Mouse (Mus musculus): ENCODE results near the gene Gm10306. TPM values are rescaled to one million over a fixed set of nuclear protein-coding genes. Genes with fewer than 3 reads are reported as not detected.

Gene Gm10306
- 0.26 TPM in 1 of 2 replicates, not detected in the other for polyA plus RNA-seq (2016; fragmentation: Nextera tagmentation; extraction: Ambion mirVana)

DNA sequence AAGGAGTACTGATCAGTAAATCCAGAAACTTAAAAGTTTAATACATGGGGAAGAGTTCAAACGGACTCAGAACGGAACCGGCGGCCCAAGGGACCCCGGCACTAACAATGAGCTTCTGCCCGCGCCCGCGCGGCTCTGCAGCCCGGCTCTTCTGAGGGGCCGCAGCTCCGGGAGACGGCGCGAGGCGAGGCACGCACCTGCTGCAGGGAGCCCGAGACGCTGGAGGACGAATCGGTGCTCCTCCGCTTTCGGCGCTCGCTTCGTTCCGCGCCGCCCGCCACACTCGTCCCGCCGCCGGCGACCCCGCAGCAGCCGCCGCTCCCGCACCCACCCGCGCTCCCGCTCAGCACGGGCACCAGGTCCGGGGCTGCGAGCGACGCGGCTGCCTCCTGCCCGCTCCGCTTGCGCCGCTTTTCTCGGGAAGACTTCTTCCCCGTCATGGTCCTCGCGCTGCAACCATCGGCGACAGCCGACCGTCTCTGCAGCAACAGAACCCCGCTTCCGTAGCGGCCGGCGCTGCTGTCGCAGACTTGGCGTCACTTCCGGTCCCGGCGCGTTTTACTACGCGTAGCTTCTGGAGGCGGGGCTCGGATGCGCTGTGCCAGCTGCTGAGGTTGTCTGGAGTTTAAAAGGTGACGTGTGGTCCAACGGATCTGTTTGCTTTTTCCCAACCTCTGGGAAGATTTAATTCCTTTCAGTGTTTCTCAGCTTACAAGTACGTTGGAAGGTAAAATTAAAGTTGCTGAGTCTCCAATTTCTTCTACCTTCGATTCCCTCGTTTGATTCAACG is at the start of gene Gm10306, which contains the start of gene Caap1:
Gm10306 (plus strand) TSS at position 282 of the 790 bp plus-strand sequence.
Caap1 (minus strand) TSS at position 532 of the 790 bp plus-strand sequence.
- 2% methylated on average over 83 of the region's 83 CpGs for WGBS (ENCODE audit: insufficient replicate concordance)
- H3K27me3 ChIP-seq (replicated peaks): no peaks in the 10 kb centered on the region
- peak; percentile 95 for ATAC-seq
- H3K9me3 ChIP-seq (replicated peaks): no peaks in the 10 kb centered on the region
- H3K4me3 ChIP-seq: peak within 1 kb of the TSS; percentile 98
- H3K4me2 ChIP-seq: peak within 1 kb of the TSS; percentile 75
- no peaks in the 10 kb centered on the region for H3K36me3 ChIP-seq
- H3K9ac ChIP-seq: peak within 1 kb of the TSS; percentile 89
- H3K4me1 ChIP-seq: peaks cover 20% of the 10 kb centered on the region
- peak within 1 kb of the TSS; percentile 91 for H3K27ac ChIP-seq

DNA sequence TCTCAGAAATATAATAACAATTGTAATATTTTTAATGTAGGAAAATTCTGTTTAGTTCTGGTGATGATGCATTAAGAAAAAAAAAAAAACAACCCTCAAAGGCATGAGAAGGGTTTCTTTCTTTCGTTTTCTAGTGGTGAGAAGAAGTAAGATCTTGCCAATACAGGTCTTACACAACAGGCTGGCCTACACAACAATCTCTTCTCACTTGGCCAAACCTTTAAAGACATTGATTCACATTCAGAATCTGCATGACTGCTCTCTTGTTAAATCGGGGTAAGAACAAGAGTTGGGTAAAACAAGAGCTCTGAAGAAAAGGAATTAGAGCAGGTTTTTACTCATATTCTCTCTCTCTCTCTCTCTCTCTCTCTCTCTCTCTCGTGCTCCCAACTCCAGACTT is 41.0 kb upstream of the Gm10306 start:
- H3K36me3 ChIP-seq: peaks cover 30% of the 10 kb centered on the region
- H3K4me3 ChIP-seq: no peak overlapping the region
- no peak overlapping the region for H3K9ac ChIP-seq
- H3K27ac ChIP-seq: no peak overlapping the region
- H3K9me3 ChIP-seq (replicated peaks): no peaks in the 10 kb centered on the region
- H3K27me3 ChIP-seq (replicated peaks): no peaks in the 10 kb centered on the region
- WGBS (ENCODE audit: insufficient replicate concordance): 67% methylated on average over 3 of the region's 3 CpGs
- no peak for ATAC-seq
- no peak overlapping the region for H3K4me2 ChIP-seq
- H3K4me1 ChIP-seq: no peaks in the 10 kb centered on the region

DNA sequence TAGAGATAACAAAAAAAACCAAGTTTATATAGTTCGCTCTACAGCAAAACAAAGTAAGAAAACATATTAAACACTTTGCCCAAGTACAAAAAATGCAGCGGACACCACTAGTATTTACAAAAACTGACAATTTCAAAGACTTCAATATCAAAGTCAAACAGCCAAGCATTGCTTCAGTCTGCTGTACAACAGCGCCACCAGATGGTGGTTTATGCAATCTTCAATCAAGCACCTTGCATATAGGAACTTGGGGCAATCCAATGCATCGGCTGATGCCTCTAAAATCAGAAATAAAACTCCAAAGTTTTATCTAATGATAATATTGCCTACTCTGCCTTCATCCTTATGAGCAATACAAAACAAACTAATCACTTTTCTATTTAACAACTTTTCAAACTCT is 38.7 kb upstream of the Gm10306 start:
- H3K4me1 ChIP-seq: no peaks in the 10 kb centered on the region
- no peaks in the 10 kb centered on the region for H3K27me3 ChIP-seq (replicated peaks)
- H3K36me3 ChIP-seq: peaks cover 15% of the 10 kb centered on the region
- H3K9ac ChIP-seq: no peak overlapping the region
- no peak overlapping the region for H3K4me2 ChIP-seq
- 67% methylated on average over 4 of the region's 4 CpGs for WGBS (ENCODE audit: insufficient replicate concordance)
- H3K4me3 ChIP-seq: no peak overlapping the region
- no peak overlapping the region for H3K27ac ChIP-seq
- no peak for ATAC-seq
- no peaks in the 10 kb centered on the region for H3K9me3 ChIP-seq (replicated peaks)

DNA sequence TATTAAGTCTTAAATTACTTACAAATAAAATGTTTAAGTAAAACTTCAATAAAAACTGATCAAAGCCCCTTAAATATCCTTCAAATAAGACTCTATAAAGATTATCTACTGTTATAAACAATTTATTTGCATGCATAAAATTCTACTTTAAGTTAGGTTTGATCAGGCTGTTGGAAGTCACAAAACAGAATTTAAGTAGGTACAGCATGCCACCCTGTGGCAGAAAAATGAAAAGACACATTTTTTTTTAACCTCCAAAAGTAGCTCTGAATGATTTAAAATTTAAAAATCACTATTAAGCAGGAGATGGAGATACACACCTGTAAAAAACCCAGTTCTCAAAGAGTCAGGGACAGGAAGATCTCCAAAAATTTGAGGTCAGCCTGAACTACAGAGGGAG is 33.0 kb upstream of the Gm10306 start:
- Histone ChIP-seq H3K4me1 (no peaks in the 10 kb centered on the region), H3K4me2 (no peak overlapping the region), H3K9ac (no peak overlapping the region), H3K27me3 (replicated peaks) (no peaks in the 10 kb centered on the region), H3K9me3 (replicated peaks) (no peaks in the 10 kb centered on the region), H3K4me3 (no peak overlapping the region), H3K27ac (no peak overlapping the region), H3K36me3 (peaks cover 3% of the 10 kb centered on the region; the same call in 1 of the 2 replicates)
- no peak for ATAC-seq

DNA sequence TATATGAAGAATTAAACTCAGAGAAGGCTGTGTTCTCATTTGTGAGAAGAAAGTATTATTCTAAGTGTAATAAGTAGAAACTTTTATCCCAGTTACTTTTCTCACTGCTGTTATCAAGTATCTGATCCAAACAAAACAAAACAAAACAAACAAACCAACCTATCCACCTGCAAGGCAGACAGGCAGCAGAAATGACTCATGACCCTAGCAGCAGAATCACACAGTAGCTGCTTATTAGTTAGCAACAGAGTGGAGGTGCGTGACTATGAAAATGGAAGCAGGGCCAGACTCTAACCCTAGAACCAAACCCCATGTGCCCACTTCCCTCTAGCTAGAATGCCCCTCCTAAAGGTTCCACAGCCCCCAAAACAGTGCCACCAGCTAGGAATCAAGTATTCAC is 26.9 kb upstream of the Gm10306 start:
- Histone ChIP-seq H3K4me2 (no peak overlapping the region), H3K36me3 (0 out of 2 replicates have a peak, but pooled peaks cover 4% of the 10 kb centered on the region), H3K9ac (no peak overlapping the region), H3K27me3 (replicated peaks) (no peaks in the 10 kb centered on the region), H3K27ac (no peak overlapping the region), H3K4me3 (no peak overlapping the region), H3K9me3 (replicated peaks) (no peaks in the 10 kb centered on the region), H3K4me1 (no peaks in the 10 kb centered on the region)
- 83% methylated on average over 1 of the region's 1 CpGs for WGBS (ENCODE audit: insufficient replicate concordance)
- no peak for ATAC-seq

DNA sequence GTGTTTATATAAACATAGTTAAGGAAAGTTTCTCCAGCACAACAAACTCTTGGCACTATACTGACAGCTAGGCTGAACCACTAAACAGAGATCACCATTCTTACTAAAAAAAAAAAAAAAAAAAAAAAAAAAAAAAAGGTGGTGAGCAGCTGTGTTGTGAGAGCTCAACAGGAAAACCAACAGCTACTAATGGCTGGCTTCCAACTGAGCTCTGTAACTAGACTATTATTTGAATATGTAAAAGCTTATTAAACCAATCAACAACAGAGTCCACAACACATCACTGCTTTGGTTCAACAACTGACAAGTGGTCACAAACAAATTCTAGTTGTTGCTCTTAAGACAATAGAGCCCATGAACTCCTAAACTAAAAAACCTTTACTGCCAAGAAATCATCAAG is 23.1 kb upstream of the Gm10306 start:
- ATAC-seq: no peak
- H3K9me3 ChIP-seq (replicated peaks): no peaks in the 10 kb centered on the region
- H3K27me3 ChIP-seq (replicated peaks): no peaks in the 10 kb centered on the region
- no peak overlapping the region for H3K4me2 ChIP-seq
- no peak overlapping the region for H3K4me3 ChIP-seq
- H3K4me1 ChIP-seq: no peaks in the 10 kb centered on the region
- H3K27ac ChIP-seq: no peak overlapping the region
- H3K36me3 ChIP-seq: peaks cover 23% of the 10 kb centered on the region
- H3K9ac ChIP-seq: no peak overlapping the region

DNA sequence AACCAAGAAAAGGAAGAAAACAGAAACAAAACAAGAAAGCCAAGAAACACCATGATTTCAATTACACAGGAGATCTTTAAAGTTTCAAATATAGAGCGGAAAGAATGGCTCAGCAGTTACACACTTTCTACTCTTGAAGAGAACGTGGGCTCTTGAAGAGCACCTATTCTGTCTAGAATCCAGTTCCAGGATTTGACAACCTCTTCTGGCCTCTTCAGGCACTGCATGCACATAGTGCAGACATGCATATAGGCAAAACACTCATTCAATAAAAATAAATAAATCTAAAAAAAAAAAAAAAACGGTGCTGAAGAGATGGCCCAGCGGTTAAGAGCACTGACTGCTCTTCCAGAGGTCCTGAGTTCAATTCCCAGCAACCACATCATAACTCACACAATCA is 13.3 kb upstream of the Gm10306 start:
- no peaks in the 10 kb centered on the region for H3K27me3 ChIP-seq (replicated peaks)
- H3K9ac ChIP-seq: no peak overlapping the region
- no peak for ATAC-seq
- H3K4me2 ChIP-seq: no peak overlapping the region
- peaks cover 75% of the 10 kb centered on the region for H3K36me3 ChIP-seq
- no peaks in the 10 kb centered on the region for H3K4me1 ChIP-seq
- no peaks in the 10 kb centered on the region for H3K9me3 ChIP-seq (replicated peaks)
- no peak overlapping the region for H3K4me3 ChIP-seq
- H3K27ac ChIP-seq: no peak overlapping the region
- WGBS (ENCODE audit: insufficient replicate concordance): 89% methylated on average over 4 of the region's 4 CpGs

DNA sequence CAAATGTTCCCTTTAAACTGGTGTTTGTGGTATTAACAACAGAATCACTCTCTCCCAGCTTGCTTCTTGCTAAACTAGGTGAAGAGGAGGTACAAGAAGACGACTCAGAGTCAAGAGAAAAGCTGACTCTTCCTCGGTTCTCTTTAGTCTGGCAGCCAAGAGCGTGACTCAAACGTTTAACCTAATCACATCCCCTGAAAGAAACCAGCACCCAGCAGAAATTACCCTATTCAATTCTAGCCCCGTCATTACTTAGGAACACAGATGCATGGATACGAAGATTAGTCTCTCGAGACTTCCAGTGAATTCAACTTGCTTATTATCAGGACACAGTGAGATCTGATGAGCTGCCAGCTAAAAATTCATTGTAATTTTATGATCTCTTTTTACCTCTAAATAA is 12.0 kb upstream of the Gm10306 start:
- 85% methylated on average over 7 of the region's 7 CpGs for WGBS (ENCODE audit: insufficient replicate concordance)
- no peak overlapping the region for H3K4me2 ChIP-seq

DNA sequence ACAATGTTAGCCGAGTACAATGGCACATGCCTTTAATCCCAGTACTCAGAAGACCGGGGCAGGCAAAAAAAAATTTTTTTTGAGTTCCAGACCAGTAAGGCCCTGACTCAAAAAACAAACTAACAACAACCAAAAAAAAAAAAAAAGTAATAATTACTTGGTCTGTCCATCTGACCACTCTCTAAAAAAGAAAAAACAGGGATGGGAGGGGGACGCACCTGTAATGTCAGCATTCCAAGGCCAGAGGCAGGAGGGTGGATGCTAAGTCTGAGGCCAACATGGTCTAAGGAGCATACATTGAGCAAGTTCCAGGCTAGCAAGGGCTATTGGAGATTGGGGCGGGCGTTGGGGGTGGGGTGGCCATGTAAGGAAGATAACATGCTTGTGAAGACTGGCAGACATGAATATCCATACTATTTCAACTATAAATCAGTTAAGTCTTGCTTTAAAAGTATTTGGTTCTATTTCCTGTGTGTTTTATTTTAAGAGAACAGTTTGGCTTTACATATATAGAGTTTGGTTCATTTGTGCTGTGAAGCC is 1.3 kb upstream of the Gm10306 start:
- Histone ChIP-seq H3K4me1 (peaks cover 20% of the 10 kb centered on the region), H3K4me2 (peak overlapping the region; percentile 75), H3K36me3 (peaks cover 3% of the 10 kb centered on the region; the same call in 1 of the 2 replicates), H3K27ac (no peak overlapping the region), H3K9me3 (replicated peaks) (no peaks in the 10 kb centered on the region), H3K9ac (peak overlapping the region; percentile 39; the same call in 1 of the 2 replicates), H3K4me3 (peak overlapping the region; percentile 98), H3K27me3 (replicated peaks) (no peaks in the 10 kb centered on the region)
- peak; percentile 56; the same call in 1 of the 2 replicates for ATAC-seq
- 60% methylated on average over 5 of the region's 5 CpGs for WGBS (ENCODE audit: insufficient replicate concordance)

More for the DNA sequence above, 12.0 kb upstream of the Gm10306 start:
- Histone ChIP-seq H3K9me3 (replicated peaks) (no peaks in the 10 kb centered on the region), H3K27ac (no peak overlapping the region), H3K9ac (0 out of 2 replicates have a peak overlapping the region, but pooled peaks have one; percentile 22), H3K4me1 (no peaks in the 10 kb centered on the region), H3K36me3 (peaks cover 65% of the 10 kb centered on the region), H3K4me3 (no peak overlapping the region), H3K27me3 (replicated peaks) (no peaks in the 10 kb centered on the region)
- ATAC-seq: no peak

DNA sequence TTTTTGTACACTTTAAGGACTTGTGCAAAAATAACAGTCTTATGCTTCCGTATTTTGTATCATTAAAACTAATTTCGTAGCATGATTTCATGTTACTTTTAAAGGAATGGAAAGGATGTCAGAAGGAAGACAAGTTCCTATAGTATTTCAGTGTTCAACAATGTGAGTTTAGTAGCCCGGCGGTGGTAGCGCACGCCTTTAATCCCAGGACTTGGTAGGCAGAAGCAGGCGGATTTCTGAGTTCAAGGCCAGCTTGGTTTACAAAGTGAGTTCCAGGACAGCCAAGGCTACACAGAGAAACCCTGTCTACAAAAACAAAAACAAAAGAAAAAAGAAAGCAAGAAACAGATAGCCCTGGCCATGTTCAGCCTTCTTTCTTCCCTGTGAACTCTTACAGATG is 799 bp downstream of the Gm10306 start:
- Histone ChIP-seq H3K9me3 (replicated peaks) (no peaks in the 10 kb centered on the region), H3K36me3 (no peaks in the 10 kb centered on the region), H3K4me3 (peak overlapping the region; percentile 98), H3K27me3 (replicated peaks) (no peaks in the 10 kb centered on the region), H3K4me1 (peaks cover 20% of the 10 kb centered on the region), H3K9ac (no peak overlapping the region), H3K27ac (no peak overlapping the region), H3K4me2 (peak overlapping the region; percentile 75)
- 70% methylated on average over 7 of the region's 7 CpGs for WGBS (ENCODE audit: insufficient replicate concordance)
- ATAC-seq: no peak

DNA sequence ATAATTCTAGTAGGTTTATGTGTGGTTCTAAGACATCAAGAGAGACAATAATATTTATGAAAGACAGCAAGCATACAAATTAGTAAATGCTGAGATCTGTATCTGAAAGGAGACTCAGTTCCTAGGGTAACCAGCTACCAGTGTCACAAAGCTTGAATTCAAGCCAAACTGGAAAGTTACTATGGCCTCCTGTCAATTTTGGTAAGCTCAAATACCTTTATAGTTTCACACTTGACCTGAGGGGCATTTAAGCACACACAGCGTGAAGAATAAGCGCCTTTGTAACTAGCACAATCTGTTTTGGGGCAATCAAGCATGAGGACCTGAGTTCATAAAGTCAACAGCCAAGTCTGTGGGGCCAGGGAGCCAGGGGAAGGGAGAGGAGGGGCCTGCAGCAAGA is 2.9 kb downstream of the Gm10306 start:
- H3K27ac ChIP-seq: no peak overlapping the region

DNA sequence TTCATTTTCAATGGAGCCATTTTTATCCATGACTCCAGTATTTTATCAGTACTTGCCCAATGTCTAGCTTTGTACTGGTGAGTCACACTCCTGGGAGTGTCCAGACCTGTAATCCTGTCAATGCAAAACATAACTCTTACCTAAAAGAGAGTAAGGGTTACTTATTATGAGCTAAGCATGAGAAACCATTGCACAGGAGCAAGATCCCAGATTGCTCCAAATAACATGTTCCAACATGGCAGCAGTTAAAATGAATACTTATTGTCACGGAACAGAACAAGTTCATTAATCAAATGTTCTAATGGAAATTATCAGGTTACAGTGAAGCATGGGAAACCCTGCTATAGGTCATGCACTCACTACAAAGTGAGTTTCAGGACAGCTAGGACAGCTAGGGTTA is 4.0 kb downstream of the Gm10306 start:
- ATAC-seq: no peak
- no peaks in the 10 kb centered on the region for H3K27me3 ChIP-seq (replicated peaks)

More for the DNA sequence above, 2.9 kb downstream of the Gm10306 start:
- Histone ChIP-seq H3K9ac (no peak overlapping the region), H3K27me3 (replicated peaks) (no peaks in the 10 kb centered on the region), H3K4me2 (no peak overlapping the region), H3K9me3 (replicated peaks) (no peaks in the 10 kb centered on the region), H3K4me1 (peaks cover 21% of the 10 kb centered on the region), H3K4me3 (no peak overlapping the region), H3K36me3 (no peaks in the 10 kb centered on the region)
- WGBS (ENCODE audit: insufficient replicate concordance): 70% methylated on average over 2 of the region's 2 CpGs
- ATAC-seq: no peak

More for the DNA sequence above, 4.0 kb downstream of the Gm10306 start:
- Histone ChIP-seq H3K27ac (no peak overlapping the region), H3K9ac (no peak overlapping the region), H3K36me3 (no peaks in the 10 kb centered on the region), H3K4me2 (no peak overlapping the region), H3K9me3 (replicated peaks) (no peaks in the 10 kb centered on the region), H3K4me1 (peaks cover 18% of the 10 kb centered on the region), H3K4me3 (no peak overlapping the region)
- 74% methylated on average over 1 of the region's 1 CpGs for WGBS (ENCODE audit: insufficient replicate concordance)
